Mouse (Mus musculus) brain, embryonic 14.5 days (tissue): ENCODE results near the gene Cep295.

Source experiments
- CTCF ChIP-seq: fragments of 200-500 bp; IDR thresholded peaks from 2 replicates; pipeline ENCODE4 v1.5.1; 2012; ENCODE audit warnings: inconsistent platforms, mild to moderate bottlenecking, moderate library complexity, borderline replicate concordance; ENCODE audit not compliant: insufficient read depth, insufficient read length; ENCODE audit errors: extremely low read depth
- POLR2A ChIP-seq: fragments of 200-500 bp; IDR thresholded peaks from 2 replicates; pipeline ENCODE4 v1.6.1; 2012; ENCODE audit warnings: mild to moderate bottlenecking, inconsistent platforms, borderline replicate concordance; ENCODE audit not compliant: poor library complexity, insufficient read depth, insufficient read length, severe bottlenecking; ENCODE audit errors: extremely low read depth

DNA sequence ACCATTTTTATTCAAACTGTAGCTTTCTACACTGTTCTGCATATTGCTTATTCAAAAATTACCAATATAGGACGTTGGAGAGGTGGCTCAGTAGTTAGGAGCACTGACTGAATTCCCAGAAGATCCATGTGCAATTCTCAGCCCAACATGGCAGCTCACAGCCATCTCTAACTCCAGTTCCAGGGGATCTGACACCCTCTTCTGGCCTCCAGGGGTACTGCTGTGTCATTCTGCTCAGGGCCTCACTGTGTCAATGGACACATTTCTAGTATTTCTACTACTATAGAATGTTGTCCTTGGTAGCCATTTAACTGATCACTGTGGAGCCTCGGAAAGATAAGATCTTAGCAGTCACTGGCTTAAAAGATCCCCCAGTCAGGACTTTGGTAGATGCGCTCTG is 72.1 kb downstream of the Cep295 start:
- TF ChIP-seq CTCF (no peak; the same call in 1 of the 2 replicates), POLR2A (no peak)
